ENCODE assay signal across 27 mouse cellular contexts in the genomic region with DNA sequence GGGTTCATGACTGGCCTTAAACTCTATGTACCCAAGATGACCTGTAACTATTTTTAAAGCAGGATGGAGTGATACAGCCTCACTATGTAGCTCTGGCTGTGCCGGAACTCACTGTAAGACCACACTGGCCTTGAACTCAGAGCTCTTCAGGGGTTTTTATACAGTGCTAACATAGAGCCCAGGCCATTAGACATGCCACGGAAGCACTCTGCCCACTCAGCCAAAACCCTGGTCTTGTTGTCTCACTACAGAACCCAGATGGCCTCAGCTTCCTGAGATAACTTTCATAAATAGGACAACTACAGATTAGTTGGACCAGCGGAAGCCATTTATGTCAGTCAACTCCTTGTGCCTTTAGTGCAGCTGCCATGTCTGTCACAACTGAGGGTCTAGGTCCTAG. TPM values are rescaled to one million over a fixed set of nuclear protein-coding genes. Genes with fewer than 3 reads are reported as not detected.
DNase-seq lines count a peak whose midpoint lies in the region; ATAC-seq and TF ChIP-seq lines count a peak whose summit lies in the region.
"Had no signal": no experiment of that assay in that cellular context is flagged by ENCODE, and none has a peak within 500 bp of the region (broad histone marks: within the 10 kb centered on the region; RNA-seq: fewer than 3 reads in every experiment).

No protein-coding gene starts in this region.

- H3K4me1 ChIP-seq in heart, embryonic 12.5 days (replicated peaks), result peaks cover 32% of the 10 kb centered on the region
- peaks cover 13% of the 10 kb centered on the region for H3K4me1 ChIP-seq in liver, embryonic 11.5 days (replicated peaks; ENCODE audit: control insufficient read depth, insufficient read depth, low read length)
- H3K4me1 ChIP-seq in liver, embryonic 12.5 days, result peaks cover 28% of the 10 kb centered on the region
- H3K4me1 ChIP-seq in liver, postnatal 0 days (ENCODE audit: insufficient read depth), result peaks cover 7% of the 10 kb centered on the region
- no peaks in the 10 kb centered on the region for H3K4me1 ChIP-seq in midbrain, postnatal 0 days (ENCODE audit: insufficient read depth, low read length)
- H3K4me1 ChIP-seq: embryonic facial prominence, embryonic 15.5 days; forebrain, embryonic 12.5 days; hindbrain, embryonic 13.5 days; limb, embryonic 10.5 days; limb, embryonic 15.5 days; lung, embryonic 15.5 days; midbrain, embryonic 13.5 days had no signal

- ATAC-seq in heart, embryonic 12.5 days (ENCODE audit: insufficient number of reproducible peaks, low FRiP score), result no peak
- ATAC-seq in liver, embryonic 11.5 days (replicated peaks; ENCODE audit: low FRiP score), result no peak
- no peak for ATAC-seq in liver, embryonic 12.5 days
- peak; percentile 12; the same call in 1 of the 2 replicates for ATAC-seq in liver, postnatal 0 days
- no peak for ATAC-seq in midbrain, postnatal 0 days (ENCODE audit: low FRiP score)
- ATAC-seq: CD4-positive, CD25-positive, alpha-beta regulatory T cell, adult 4 months; forebrain, postnatal 0 days; intestine, embryonic 16.5 days; midbrain, embryonic 13.5 days had no signal

- 47% methylated on average over 3 of the region's 3 CpGs for WGBS in heart, embryonic 12.5 days
- 78% methylated on average over 3 of the region's 3 CpGs for WGBS in liver, embryonic 11.5 days
- 70% methylated on average over 3 of the region's 3 CpGs for WGBS in liver, embryonic 12.5 days (ENCODE audit: insufficient replicate concordance)
- 64% methylated on average over 3 of the region's 3 CpGs for WGBS in liver, postnatal 0 days (ENCODE audit: insufficient replicate concordance)
- 91% methylated on average over 3 of the region's 3 CpGs for WGBS in midbrain, postnatal 0 days

- H3K27ac ChIP-seq in heart, embryonic 12.5 days (ENCODE audit: poor library complexity, severe bottlenecking), result 0 out of 2 replicates have a peak overlapping the region, but pooled peaks have one; percentile 24
- H3K27ac ChIP-seq in liver, embryonic 11.5 days (ENCODE audit: low read depth, low read length), result peak overlapping the region; percentile 16
- H3K27ac ChIP-seq in liver, embryonic 12.5 days, result peak overlapping the region; percentile 70; the same call in 1 of the 2 replicates
- peak overlapping the region; percentile 44; the same call in 1 of the 2 replicates for H3K27ac ChIP-seq in liver, postnatal 0 days (ENCODE audit: low read depth)
- no peak overlapping the region for H3K27ac ChIP-seq in midbrain, postnatal 0 days (ENCODE audit: low read depth, low read length)
- H3K27ac ChIP-seq: embryonic facial prominence, embryonic 15.5 days; forebrain, embryonic 12.5 days; hindbrain, embryonic 13.5 days; kidney, postnatal 0 days; limb, embryonic 10.5 days; limb, embryonic 15.5 days; lung, embryonic 15.5 days; midbrain, embryonic 13.5 days had no signal

- no peak overlapping the region for H3K4me3 ChIP-seq in heart, embryonic 12.5 days
- H3K4me3 ChIP-seq in liver, embryonic 11.5 days (ENCODE audit: low read depth, low read length), result no peak overlapping the region
- no peak overlapping the region for H3K4me3 ChIP-seq in liver, embryonic 12.5 days
- no peak overlapping the region for H3K4me3 ChIP-seq in liver, postnatal 0 days (ENCODE audit: low read depth, low read length)
- H3K4me3 ChIP-seq in midbrain, postnatal 0 days (ENCODE audit: low read depth, low read length), result no peak overlapping the region
- H3K4me3 ChIP-seq: embryonic facial prominence, embryonic 15.5 days; forebrain, embryonic 12.5 days; hindbrain, embryonic 13.5 days; limb, embryonic 10.5 days; limb, embryonic 15.5 days; lung, embryonic 15.5 days; midbrain, embryonic 13.5 days had no signal

- no peaks in the 10 kb centered on the region for H3K9me3 ChIP-seq in heart, embryonic 12.5 days (replicated peaks)
- H3K9me3 ChIP-seq in liver, embryonic 11.5 days (ENCODE audit: control insufficient read depth, low read length), result no peaks in the 10 kb centered on the region
- H3K9me3 ChIP-seq in liver, embryonic 12.5 days (replicated peaks), result no peaks in the 10 kb centered on the region
- H3K9me3 ChIP-seq in liver, postnatal 0 days (ENCODE audit: low read length), result no peaks in the 10 kb centered on the region
- H3K9me3 ChIP-seq in midbrain, postnatal 0 days (ENCODE audit: low read length), result no peaks in the 10 kb centered on the region
- H3K9me3 ChIP-seq: embryonic facial prominence, embryonic 15.5 days; forebrain, embryonic 12.5 days; hindbrain, embryonic 13.5 days; limb, embryonic 10.5 days; limb, embryonic 15.5 days; lung, embryonic 15.5 days; midbrain, embryonic 13.5 days had no signal

- no peak overlapping the region for H3K9ac ChIP-seq in heart, embryonic 12.5 days
- H3K9ac ChIP-seq in liver, embryonic 11.5 days (ENCODE audit: low read depth, low read length), result no peak overlapping the region
- H3K9ac ChIP-seq in liver, embryonic 12.5 days, result no peak overlapping the region
- H3K9ac ChIP-seq in liver, postnatal 0 days (replicated peaks), result no peak overlapping the region
- H3K9ac ChIP-seq in midbrain, postnatal 0 days (replicated peaks; ENCODE audit: low read length, poor library complexity, severe bottlenecking), result no peak overlapping the region
- H3K9ac ChIP-seq: embryonic facial prominence, embryonic 15.5 days; forebrain, embryonic 12.5 days; forebrain, postnatal 0 days; hindbrain, embryonic 13.5 days; limb, embryonic 15.5 days; lung, embryonic 15.5 days; midbrain, embryonic 13.5 days had no signal

- no peaks in the 10 kb centered on the region for H3K27me3 ChIP-seq in heart, embryonic 12.5 days (replicated peaks)
- no peaks in the 10 kb centered on the region for H3K27me3 ChIP-seq in liver, embryonic 11.5 days (replicated peaks; ENCODE audit: control insufficient read depth, insufficient read depth, low read length)
- H3K27me3 ChIP-seq in liver, embryonic 12.5 days (replicated peaks), result no peaks in the 10 kb centered on the region
- H3K27me3 ChIP-seq in liver, postnatal 0 days (ENCODE audit: insufficient read depth, low read length), result no peaks in the 10 kb centered on the region
- H3K27me3 ChIP-seq in midbrain, postnatal 0 days (ENCODE audit: insufficient read depth, low read length), result no peaks in the 10 kb centered on the region
- H3K27me3 ChIP-seq: embryonic facial prominence, embryonic 15.5 days; forebrain, embryonic 12.5 days; hindbrain, embryonic 13.5 days; limb, embryonic 15.5 days; lung, embryonic 15.5 days; midbrain, embryonic 13.5 days had no signal

- TF ChIP-seq CTCF in liver, postnatal 0 days (IDR thresholded peaks at IDR 0.05; ENCODE audit: low read depth), result no peak
- TF ChIP-seq CTCF in midbrain, postnatal 0 days (IDR thresholded peaks at IDR 0.05), result no peak

- H3K36me3 ChIP-seq in heart, embryonic 12.5 days, result peaks cover 98% of the 10 kb centered on the region
- peaks cover 84% of the 10 kb centered on the region for H3K36me3 ChIP-seq in liver, embryonic 11.5 days (ENCODE audit: control insufficient read depth, insufficient read depth, low read length)
- peaks cover 99% of the 10 kb centered on the region for H3K36me3 ChIP-seq in liver, embryonic 12.5 days
- H3K36me3 ChIP-seq in liver, postnatal 0 days (replicated peaks; ENCODE audit: insufficient read depth, low read length), result peaks cover 96% of the 10 kb centered on the region
- peaks cover 85% of the 10 kb centered on the region for H3K36me3 ChIP-seq in midbrain, postnatal 0 days (ENCODE audit: insufficient read depth, low read length)

- DNase-seq in heart, postnatal 4 days, result no peak
- DNase-seq in liver, embryonic 11.5 days (ENCODE audit: low spot score), result no peak
- DNase-seq in liver, result no peak
- no peak for DNase-seq in liver, postnatal 0 days
- no peak for DNase-seq in midbrain, postnatal 0 days (ENCODE audit: low spot score)
- DNase-seq: adrenal gland, adult 8-10 months; cerebellum, adult 8-10 months; forebrain, postnatal 0 days; gastrocnemius, postnatal 10 days; heart, postnatal 14 days; kidney, adult 8-10 months; kidney, postnatal 4 days; layer of hippocampus, postnatal 36 days; thymus, adult 2 months; thymus, postnatal 36 days had no signal

- no peak overlapping the region for H3K4me2 ChIP-seq in heart, embryonic 12.5 days
- H3K4me2 ChIP-seq in liver, embryonic 11.5 days, result no peak overlapping the region
- no peak overlapping the region for H3K4me2 ChIP-seq in liver, embryonic 12.5 days
- H3K4me2 ChIP-seq in liver, postnatal 0 days (ENCODE audit: low read depth, low read length), result no peak overlapping the region
- no peak overlapping the region for H3K4me2 ChIP-seq in midbrain, postnatal 0 days (ENCODE audit: low read depth, low read length, poor library complexity, severe bottlenecking)
- H3K4me2 ChIP-seq: embryonic facial prominence, embryonic 15.5 days; forebrain, embryonic 12.5 days; hindbrain, embryonic 13.5 days; limb, embryonic 15.5 days; lung, embryonic 15.5 days; midbrain, embryonic 13.5 days had no signal

- 0 out of 2 replicates have a peak, but pooled peaks have one; percentile 15 for TF ChIP-seq EP300 in liver, postnatal 0 days (IDR thresholded peaks at IDR 0.05; ENCODE audit: low read depth)

RNA-seq across cellular contexts. Expression of gene Atg4d, which starts 9.2 kb away (rescaled TPM):
- 43.8 and 47.8 TPM in 2 replicates for polyA plus RNA-seq in heart, embryonic 12.5 days (2016; fragmentation: Nextera tagmentation; extraction: Ambion mirVana)
- 10 to 100 TPM; 53.1 to 59.1 TPM for total RNA-seq in heart, postnatal 4 days (2021)
- polyA plus RNA-seq in liver, embryonic 11.5 days (2014; fragmentation: Nextera tagmentation; extraction: Ambion mirVana), result 57.0 and 61.1 TPM in 2 replicates
- polyA plus RNA-seq in liver, embryonic 12.5 days (2016; fragmentation: Nextera tagmentation; extraction: Ambion mirVana), result 85.7 and 85.9 TPM in 2 replicates
- 49.3 and 51.2 TPM in 2 replicates for polyA plus RNA-seq in liver, postnatal 0 days (2015; fragmentation: Nextera tagmentation; extraction: Ambion mirVana)
- 20.3 and 26.6 TPM in 2 replicates for total RNA-seq in midbrain, postnatal 0 days (2014; rRNA removed)
- polyA plus RNA-seq in midbrain, postnatal 0 days (2015; fragmentation: Nextera tagmentation; extraction: Ambion mirVana), result 26.3 and 32.6 TPM in 2 replicates

RNA-seq across cellular contexts. Expression of gene Kri1, which starts 13.4 kb away (rescaled TPM):
- 11.9 and 13.6 TPM in 2 replicates for polyA plus RNA-seq in heart, embryonic 12.5 days (2016; fragmentation: Nextera tagmentation; extraction: Ambion mirVana)
- total RNA-seq in heart, postnatal 4 days (2021), result 10 to 100 TPM; 18.5 to 21.0 TPM
- polyA plus RNA-seq in liver, embryonic 11.5 days (2014; fragmentation: Nextera tagmentation; extraction: Ambion mirVana), result 19.3 and 24.2 TPM in 2 replicates
- 14.5 and 15.5 TPM in 2 replicates for polyA plus RNA-seq in liver, embryonic 12.5 days (2016; fragmentation: Nextera tagmentation; extraction: Ambion mirVana)
- 4.7 and 5.3 TPM in 2 replicates for polyA plus RNA-seq in liver, postnatal 0 days (2015; fragmentation: Nextera tagmentation; extraction: Ambion mirVana)
- 21.9 and 25.9 TPM in 2 replicates for total RNA-seq in midbrain, postnatal 0 days (2014; rRNA removed)
- 11.7 and 13.0 TPM in 2 replicates for polyA plus RNA-seq in midbrain, postnatal 0 days (2015; fragmentation: Nextera tagmentation; extraction: Ambion mirVana)

RNA-seq across cellular contexts. Expression of gene Cdkn2d, which starts 16.9 kb away (rescaled TPM):
- polyA plus RNA-seq in heart, embryonic 12.5 days (2016; fragmentation: Nextera tagmentation; extraction: Ambion mirVana), result 88.5 and 89.2 TPM in 2 replicates
- total RNA-seq in heart, postnatal 4 days (2021), result 10 to 100 TPM; 49.5 to 54.6 TPM
- polyA plus RNA-seq in liver, embryonic 11.5 days (2014; fragmentation: Nextera tagmentation; extraction: Ambion mirVana), result 48.0 and 48.2 TPM in 2 replicates
- 87.4 and 88.6 TPM in 2 replicates for polyA plus RNA-seq in liver, embryonic 12.5 days (2016; fragmentation: Nextera tagmentation; extraction: Ambion mirVana)
- polyA plus RNA-seq in liver, postnatal 0 days (2015; fragmentation: Nextera tagmentation; extraction: Ambion mirVana), result 74.3 and 76.6 TPM in 2 replicates
- 93.4 and 126 TPM in 2 replicates for total RNA-seq in midbrain, postnatal 0 days (2014; rRNA removed)
- 141 and 146 TPM in 2 replicates for polyA plus RNA-seq in midbrain, postnatal 0 days (2015; fragmentation: Nextera tagmentation; extraction: Ambion mirVana)

RNA-seq across cellular contexts. Expression of gene S1pr5, which starts 26.1 kb away (rescaled TPM):
- polyA plus RNA-seq in heart, embryonic 12.5 days (2016; fragmentation: Nextera tagmentation; extraction: Ambion mirVana), result 0.10 and 0.19 TPM in 2 replicates
- under 1 TPM; 0.17 to 0.29 TPM for total RNA-seq in heart, postnatal 4 days (2021)
- not detected in 2 replicates for polyA plus RNA-seq in liver, embryonic 11.5 days (2014; fragmentation: Nextera tagmentation; extraction: Ambion mirVana)
- 0.10 and 0.12 TPM in 2 replicates for polyA plus RNA-seq in liver, embryonic 12.5 days (2016; fragmentation: Nextera tagmentation; extraction: Ambion mirVana)
- polyA plus RNA-seq in liver, postnatal 0 days (2015; fragmentation: Nextera tagmentation; extraction: Ambion mirVana), result 0.08 and 0.17 TPM in 2 replicates
- 4.2 and 5.2 TPM in 2 replicates for total RNA-seq in midbrain, postnatal 0 days (2014; rRNA removed)
- polyA plus RNA-seq in midbrain, postnatal 0 days (2015; fragmentation: Nextera tagmentation; extraction: Ambion mirVana), result 2.7 and 2.9 TPM in 2 replicates
- polyA plus RNA-seq: kidney, postnatal 0 days had no signal

RNA-seq across cellular contexts. Expression of gene Keap1, which starts 35.2 kb away (rescaled TPM):
- polyA plus RNA-seq in heart, embryonic 12.5 days (2016; fragmentation: Nextera tagmentation; extraction: Ambion mirVana), result 46.7 and 49.6 TPM in 2 replicates
- 10 to 100 TPM; 33.7 to 37.7 TPM for total RNA-seq in heart, postnatal 4 days (2021)
- polyA plus RNA-seq in liver, embryonic 11.5 days (2014; fragmentation: Nextera tagmentation; extraction: Ambion mirVana), result 43.8 and 45.1 TPM in 2 replicates
- polyA plus RNA-seq in liver, embryonic 12.5 days (2016; fragmentation: Nextera tagmentation; extraction: Ambion mirVana), result 39.8 and 41.6 TPM in 2 replicates
- polyA plus RNA-seq in liver, postnatal 0 days (2015; fragmentation: Nextera tagmentation; extraction: Ambion mirVana), result 22.9 and 26.5 TPM in 2 replicates
- total RNA-seq in midbrain, postnatal 0 days (2014; rRNA removed), result 72.5 and 89.7 TPM in 2 replicates
- 60.6 and 67.7 TPM in 2 replicates for polyA plus RNA-seq in midbrain, postnatal 0 days (2015; fragmentation: Nextera tagmentation; extraction: Ambion mirVana)
